Mouse (Mus musculus): ENCODE data around the gene Cep97.
A peak's percentile ranks its signal among the peaks of the same experiment; 100 is the strongest.
"Not testable (repeated sequence)": the region's sequence is repeated elsewhere in the genome, so short reads cannot be mapped to it uniquely, and the experiment has no call there.

The Cep97 gene

GRCm38 (mm10) chr16:55947876-55948410, 13.3 kb upstream of the Cep97 start:
- DNase-seq (ENCODE audit: low read depth, low spot score) = not testable (repeated sequence)

GRCm38 (mm10) chr16:55947266-55947665, 12.6 kb upstream of the Cep97 start:
- DNase-seq (ENCODE audit: low read depth, low spot score) = no peak

GRCm38 (mm10) chr16:55940781-55941180, 6.1 kb upstream of the Cep97 start:
- DNase-seq (ENCODE audit: low read depth, low spot score) = no peak

GRCm38 (mm10) chr16:55939703-55940102, 5.0 kb upstream of the Cep97 start:
- DNase-seq (ENCODE audit: low read depth, low spot score) = no peak

- DNase-seq (ENCODE audit: low read depth, low spot score) = no peak
Measured at GRCm38 (mm10) chr16:55938761-55939160, 4.1 kb upstream of the Cep97 start.

- peak; percentile 63 for DNase-seq (ENCODE audit: low read depth, low spot score)
Measured at GRCm38 (mm10) chr16:55933681-55934343, 843 bp downstream of the Cep97 start.

GRCm38 (mm10) chr16:55924010-55924409, 10.6 kb downstream of the Cep97 start:
- DNase-seq (ENCODE audit: low read depth, low spot score) = no peak

- no peak for DNase-seq (ENCODE audit: low read depth, low spot score)
Measured at GRCm38 (mm10) chr16:55922079-55922478, 12.6 kb downstream of the Cep97 start.

GRCm38 (mm10) chr16:55914716-55915115, 19.9 kb downstream of the Cep97 start:
- DNase-seq (ENCODE audit: low read depth, low spot score) = no peak

- no peak for DNase-seq (ENCODE audit: low read depth, low spot score)
Measured at GRCm38 (mm10) chr16:55910208-55910793, 24.4 kb downstream of the Cep97 start.

- peak; percentile 90 for DNase-seq (ENCODE audit: low read depth, low spot score)
Measured at GRCm38 (mm10) chr16:55906928-55907679, 27.6 kb downstream of the Cep97 start.

- DNase-seq (ENCODE audit: low read depth, low spot score) = peak; percentile 79
Measured at GRCm38 (mm10) chr16:55905370-55905769, 29.3 kb downstream of the Cep97 start.

GRCm38 (mm10) chr16:55901839-55902756, 32.6 kb downstream of the Cep97 start:
- DNase-seq (ENCODE audit: low read depth, low spot score) = peak; percentile 80

GRCm38 (mm10) chr16:55898385-55899002, 36.2 kb downstream of the Cep97 start:
- no peak for DNase-seq (ENCODE audit: low read depth, low spot score)

GRCm38 (mm10) chr16:55895651-55896095, 39.0 kb downstream of the Cep97 start:
- DNase-seq (ENCODE audit: low read depth, low spot score) = no peak

GRCm38 (mm10) chr16:55894893-55895650, 39.6 kb downstream of the Cep97 start, which contains the start of gene Nxpe3:
Gene Nxpe3 (minus strand): TSS chr16:55895285.
- peak; percentile 96 for DNase-seq (ENCODE audit: low read depth, low spot score)

GRCm38 (mm10) chr16:55894536-55894892, 40.1 kb downstream of the Cep97 start:
- no peak for DNase-seq (ENCODE audit: low read depth, low spot score)

GRCm38 (mm10) chr16:55893410-55894107, 41.1 kb downstream of the Cep97 start:
- DNase-seq (ENCODE audit: low read depth, low spot score) = peak; percentile 52

- peak; percentile 85 for DNase-seq (ENCODE audit: low read depth, low spot score)
Measured at GRCm38 (mm10) chr16:55892484-55892883, 42.2 kb downstream of the Cep97 start.
